8 mouse cellular contexts compared by ENCODE assay signal in the genomic region with DNA sequence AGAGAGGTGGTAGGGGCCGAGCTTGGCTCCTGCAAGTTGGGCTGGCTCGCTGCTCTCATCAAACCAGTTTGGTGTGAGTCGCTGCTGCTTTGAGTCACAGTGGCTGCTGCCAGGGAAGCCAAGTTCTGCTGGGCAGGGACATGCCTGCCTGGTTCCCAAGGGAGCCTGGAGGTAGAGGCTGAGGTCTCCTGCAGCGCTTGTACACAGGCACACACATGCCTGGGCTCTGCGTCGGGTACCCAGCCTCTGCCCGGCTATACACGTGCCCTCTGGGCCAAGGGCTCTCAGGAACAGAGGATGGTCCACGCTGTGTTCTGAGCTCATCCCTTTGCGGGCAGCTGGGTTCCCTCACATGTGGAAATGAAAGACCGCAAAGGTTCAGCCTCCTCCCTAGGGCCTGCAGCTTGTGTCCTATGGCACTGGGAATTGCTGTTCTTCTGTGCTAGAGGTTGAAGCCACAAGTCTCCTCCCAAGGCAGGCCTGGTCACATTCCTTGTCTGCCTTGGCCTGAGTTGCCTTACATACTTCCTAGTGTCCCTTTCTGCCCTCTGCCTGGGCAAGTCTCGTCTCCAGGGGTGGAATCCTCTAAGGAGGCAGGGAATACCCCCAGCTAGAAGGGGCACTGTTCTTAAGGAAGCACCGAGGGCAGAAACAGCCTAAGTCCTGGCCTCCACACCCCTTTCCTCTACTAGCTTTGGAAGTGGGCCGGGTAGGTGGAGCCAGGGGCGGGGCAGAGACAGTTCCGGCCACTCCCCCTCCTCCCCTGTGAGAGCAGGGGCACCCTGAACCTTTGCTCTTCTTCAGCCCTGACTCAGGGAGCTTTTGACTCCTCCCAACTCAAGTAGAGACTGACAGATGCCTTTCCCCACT. TPM values are rescaled to one million over a fixed set of nuclear protein-coding genes. Genes with fewer than 3 reads are reported as not detected.
DNase-seq lines count a peak whose midpoint lies in the region; ATAC-seq lines count a peak whose summit lies in the region.

No protein-coding gene starts in this region.

- intact Hi-C loops in heart, postnatal 25 days (cut with DNase I) = no loop called here

- H3K4me2 ChIP-seq in limb, embryonic 15.5 days = peak overlapping the region; percentile 14; the same call in 1 of the 2 replicates
- no peak overlapping the region for H3K4me2 ChIP-seq in neural tube, embryonic 14.5 days (ENCODE audit: low read depth, low read length)

- peak; percentile 48 for DNase-seq in ovary, adult 18-20 months (ENCODE audit: low spot score)
- DNase-seq in ovary, postnatal 10 days (ENCODE audit: low spot score) = no peak
- DNase-seq in embryo, embryonic 10.5 days (ENCODE audit: low spot score) = peak; percentile 64
- peak; percentile 41 for DNase-seq in heart, postnatal 25 days (ENCODE audit: low spot score)
- no peak for DNase-seq in layer of hippocampus, postnatal 36 days
- DNase-seq in right cerebral cortex, adult 2 months (ENCODE audit: low spot score in 2 of 2) = no peak

- WGBS in limb, embryonic 15.5 days = 33% methylated on average over 16 of the region's 16 CpGs
- 35% methylated on average over 16 of the region's 16 CpGs for WGBS in neural tube, embryonic 14.5 days

- 0 out of 2 replicates have a peak overlapping the region, but pooled peaks have one; percentile 0 for H3K4me3 ChIP-seq in limb, embryonic 15.5 days
- H3K4me3 ChIP-seq in neural tube, embryonic 14.5 days (ENCODE audit: low read depth, low read length) = no peak overlapping the region

- 0 out of 2 replicates have a peak overlapping the region, but pooled peaks have one; percentile 26 for H3K9ac ChIP-seq in limb, embryonic 15.5 days
- H3K9ac ChIP-seq in neural tube, embryonic 14.5 days (replicated peaks; ENCODE audit: low read depth, low read length) = no peak overlapping the region

- no peaks in the 10 kb centered on the region for H3K36me3 ChIP-seq in limb, embryonic 15.5 days
- no peaks in the 10 kb centered on the region for H3K36me3 ChIP-seq in neural tube, embryonic 14.5 days (ENCODE audit: control insufficient read depth, insufficient read depth, low read length)

- H3K27ac ChIP-seq in limb, embryonic 15.5 days = peak overlapping the region; percentile 80
- no peak overlapping the region for H3K27ac ChIP-seq in neural tube, embryonic 14.5 days (ENCODE audit: low read depth, low read length)

- peaks cover 32% of the 10 kb centered on the region for H3K4me1 ChIP-seq in limb, embryonic 15.5 days
- peaks cover 10% of the 10 kb centered on the region for H3K4me1 ChIP-seq in neural tube, embryonic 14.5 days (ENCODE audit: control insufficient read depth, insufficient read depth, low read length)

- peak; percentile 40; the same call in 1 of the 2 replicates for ATAC-seq in limb, embryonic 15.5 days (ENCODE audit: insufficient number of reproducible peaks, low FRiP score, low TSS enrichment, low read depth)
- ATAC-seq in neural tube, embryonic 14.5 days (ENCODE audit: low read depth) = peak; percentile 19; the same call in 1 of the 2 replicates

- no peaks in the 10 kb centered on the region for H3K9me3 ChIP-seq in limb, embryonic 15.5 days
- H3K9me3 ChIP-seq in neural tube, embryonic 14.5 days (ENCODE audit: control insufficient read depth, low read length) = no peaks in the 10 kb centered on the region

- H3K27me3 ChIP-seq in limb, embryonic 15.5 days = peaks cover 62% of the 10 kb centered on the region
- peaks cover 35% of the 10 kb centered on the region for H3K27me3 ChIP-seq in neural tube, embryonic 14.5 days (ENCODE audit: control insufficient read depth, insufficient read depth, low read length)

RNA-seq across cellular contexts. Expression of a gene that starts 2.8 kb away (rescaled TPM):
- total RNA-seq in heart, postnatal 25 days (2021) = not detected
- polyA plus RNA-seq in limb, embryonic 15.5 days (2015; fragmentation: Nextera tagmentation; extraction: Ambion mirVana) = 4.2 and 4.5 TPM in 2 replicates
- polyA plus RNA-seq in neural tube, embryonic 14.5 days (2014; fragmentation: Nextera tagmentation; extraction: Ambion mirVana) = 0.09 and 0.13 TPM in 2 replicates
- under 1 TPM in 1 of 2 experiments, not detected in 1; 0.25 TPM for total RNA-seq in layer of hippocampus, postnatal 36 days (2021)

RNA-seq across cellular contexts. Expression of a gene that starts 28.7 kb away (rescaled TPM):
- total RNA-seq in heart, postnatal 25 days (2021) = 10 to 100 TPM; 53.2 to 60.8 TPM
- polyA plus RNA-seq in limb, embryonic 15.5 days (2015; fragmentation: Nextera tagmentation; extraction: Ambion mirVana) = 95.6 and 98.8 TPM in 2 replicates
- 6.5 and 15.0 TPM in 2 replicates for polyA plus RNA-seq in neural tube, embryonic 14.5 days (2014; fragmentation: Nextera tagmentation; extraction: Ambion mirVana)
- total RNA-seq in layer of hippocampus, postnatal 36 days (2021) = 10 to 100 TPM in 1 of 2 experiments, 1 to 10 TPM in 1; 9.9 to 12.6 TPM

RNA-seq across cellular contexts. Expression of a gene that starts 57.4 kb away (rescaled TPM):
- total RNA-seq in heart, postnatal 25 days (2021) = under 1 TPM; 0.70 TPM
- polyA plus RNA-seq in limb, embryonic 15.5 days (2015; fragmentation: Nextera tagmentation; extraction: Ambion mirVana) = 5.2 and 5.3 TPM in 2 replicates
- 0.67 and 0.77 TPM in 2 replicates for polyA plus RNA-seq in neural tube, embryonic 14.5 days (2014; fragmentation: Nextera tagmentation; extraction: Ambion mirVana)
- 1 to 10 TPM; 4.1 to 4.3 TPM for total RNA-seq in layer of hippocampus, postnatal 36 days (2021)

Comparison
In these comparisons a context has a peak if more than half of its experiments do, and no peak if none do; other contexts are left out.
1. DNase-seq: peak in ovary, adult 18-20 months (single experiment), embryo, embryonic 10.5 days (single experiment) and heart, postnatal 25 days (single experiment); none in ovary, postnatal 10 days (single experiment), layer of hippocampus, postnatal 36 days (0 of 2) and right cerebral cortex, adult 2 months (0 of 2).